ENCODE assay signal across 21 mouse cellular contexts in the genomic region with DNA sequence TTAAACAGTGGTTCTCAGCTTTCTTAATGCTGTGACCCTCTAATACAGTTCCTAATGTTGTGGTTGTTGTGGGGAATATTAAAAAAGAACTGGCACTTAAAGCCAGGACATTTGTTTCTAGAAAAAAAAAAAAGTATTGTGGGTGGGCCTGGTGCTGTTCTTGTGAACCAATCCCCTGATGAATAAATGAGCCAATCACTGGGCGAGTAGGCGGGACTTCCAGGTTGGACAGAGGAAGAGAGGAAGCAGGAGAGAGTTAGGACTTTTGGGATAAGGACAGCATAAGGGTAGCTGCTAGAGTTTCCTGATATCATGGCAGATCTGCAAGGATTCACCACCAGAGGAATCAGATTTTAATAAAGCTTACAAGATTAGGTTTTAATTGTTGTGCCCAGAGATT.
DNase-seq lines count a peak whose midpoint lies in the region; ATAC-seq and TF ChIP-seq lines count a peak whose summit lies in the region.
"Had no signal": no experiment of that assay in that cellular context is flagged by ENCODE, and none has a peak within 500 bp of the region (broad histone marks: within the 10 kb centered on the region; RNA-seq: fewer than 3 reads in every experiment).

No protein-coding gene starts in this region.

- peak overlapping the region; percentile 19; the same call in 1 of the 2 replicates for H3K4me2 ChIP-seq in liver, embryonic 11.5 days
- H3K4me2 ChIP-seq: forebrain, embryonic 15.5 days; heart, embryonic 13.5 days; limb, embryonic 15.5 days; midbrain, embryonic 12.5 days had no signal

- peak overlapping the region; percentile 64; the same call in 1 of the 2 replicates for H3K9ac ChIP-seq in ES-E14 (ENCODE audit: insufficient read depth, low read depth, low read length, poor library complexity, severe bottlenecking)
- H3K9ac ChIP-seq in liver, embryonic 11.5 days (ENCODE audit: low read depth, low read length) = no peak overlapping the region
- H3K9ac ChIP-seq: forebrain, embryonic 15.5 days; heart, embryonic 13.5 days; limb, embryonic 15.5 days; midbrain, embryonic 12.5 days had no signal

- H3K27me3 ChIP-seq in erythroblast, embryonic 14.5 days (ENCODE audit: control insufficient read depth) = no peaks in the 10 kb centered on the region
- no peaks in the 10 kb centered on the region for H3K27me3 ChIP-seq in liver, embryonic 11.5 days (replicated peaks; ENCODE audit: control insufficient read depth, insufficient read depth, low read length)
- no peaks in the 10 kb centered on the region for H3K27me3 ChIP-seq in heart, embryonic 10.5 days (ENCODE audit: insufficient read depth, poor library complexity, severe bottlenecking)
- peaks cover 70% of the 10 kb centered on the region for H3K27me3 ChIP-seq in forebrain, embryonic 10.5 days (ENCODE audit: poor library complexity, severe bottlenecking)
- H3K27me3 ChIP-seq: forebrain, embryonic 15.5 days; heart, embryonic 13.5 days; limb, embryonic 15.5 days had no signal

- 65% methylated on average over 2 of the region's 2 CpGs for WGBS in liver, embryonic 11.5 days
- WGBS in heart, embryonic 10.5 days = 64% methylated on average over 2 of the region's 2 CpGs
- WGBS in forebrain, embryonic 10.5 days = 82% methylated on average over 2 of the region's 2 CpGs

- ATAC-seq in erythroblast, adult 5-6 weeks (replicated peaks; ENCODE audit: low FRiP score, poor library complexity, severe bottlenecking) = no peak
- no peak for ATAC-seq in liver, embryonic 11.5 days (replicated peaks; ENCODE audit: low FRiP score)
- no peak for ATAC-seq in frontal cortex, adult (ENCODE audit: low TSS enrichment)
- ATAC-seq: forebrain, embryonic 15.5 days had no signal

- in situ Hi-C loops in ES-E14 (cut with MboI; ENCODE audit: low sequenced_read_pairs in 2 of 2, unreplicated experiment in 2 of 2) = no loop called here

- no peaks in the 10 kb centered on the region for H3K36me3 ChIP-seq in erythroblast, embryonic 14.5 days (ENCODE audit: control insufficient read depth)
- H3K36me3 ChIP-seq in ES-E14 (ENCODE audit: control insufficient read depth, insufficient read depth, low read length, poor library complexity, severe bottlenecking) = no peaks in the 10 kb centered on the region
- no peaks in the 10 kb centered on the region for H3K36me3 ChIP-seq in liver, embryonic 11.5 days (ENCODE audit: control insufficient read depth, insufficient read depth, low read length)
- H3K36me3 ChIP-seq in heart, embryonic 10.5 days = no peaks in the 10 kb centered on the region
- H3K36me3 ChIP-seq in forebrain, embryonic 10.5 days (replicated peaks) = no peaks in the 10 kb centered on the region
- H3K36me3 ChIP-seq: forebrain, embryonic 15.5 days; heart, embryonic 13.5 days; limb, embryonic 15.5 days; midbrain, embryonic 12.5 days had no signal

- peak overlapping the region; percentile 51 for H3K4me3 ChIP-seq in erythroblast, embryonic 14.5 days (replicated peaks)
- peak overlapping the region; percentile 53 to 75 for H3K4me3 ChIP-seq in ES-E14 (ENCODE audit: insufficient read depth in 1 of 2, low read depth in 1 of 2, low read length in 2 of 2, poor library complexity in 1 of 2, severe bottlenecking in 1 of 2)
- H3K4me3 ChIP-seq in liver, embryonic 11.5 days (ENCODE audit: low read depth, low read length) = 0 out of 2 replicates have a peak overlapping the region, but pooled peaks have one; percentile 6
- H3K4me3 ChIP-seq in heart, embryonic 10.5 days = no peak overlapping the region
- no peak overlapping the region for H3K4me3 ChIP-seq in forebrain, embryonic 10.5 days
- H3K4me3 ChIP-seq: forebrain, embryonic 15.5 days; heart, embryonic 13.5 days; limb, embryonic 15.5 days; midbrain, embryonic 12.5 days had no signal

- peaks cover 54% of the 10 kb centered on the region for H3K4me1 ChIP-seq in erythroblast, embryonic 14.5 days (ENCODE audit: control insufficient read depth)
- H3K4me1 ChIP-seq in ES-E14 (ENCODE audit: control insufficient read depth in 2 of 2, insufficient read depth in 2 of 2, low read length in 2 of 2, poor library complexity in 1 of 2) = no peaks in the 10 kb centered on the region
- H3K4me1 ChIP-seq in liver, embryonic 11.5 days (replicated peaks; ENCODE audit: control insufficient read depth, insufficient read depth, low read length) = peaks cover 4% of the 10 kb centered on the region; the same call in 1 of the 2 replicates
- peaks cover 42% of the 10 kb centered on the region for H3K4me1 ChIP-seq in heart, embryonic 10.5 days
- H3K4me1 ChIP-seq in forebrain, embryonic 10.5 days = peaks cover 46% of the 10 kb centered on the region

- H3K27ac ChIP-seq in ES-E14 (ENCODE audit: insufficient read depth, low read depth, low read length, poor library complexity, severe bottlenecking) = no peak overlapping the region
- H3K27ac ChIP-seq in liver, embryonic 11.5 days (ENCODE audit: low read depth, low read length) = no peak overlapping the region
- H3K27ac ChIP-seq in heart, embryonic 10.5 days = no peak overlapping the region
- H3K27ac ChIP-seq in forebrain, embryonic 10.5 days = no peak overlapping the region
- H3K27ac ChIP-seq: forebrain, embryonic 15.5 days; heart, embryonic 13.5 days; limb, embryonic 15.5 days; midbrain, embryonic 12.5 days had no signal

- DNase-seq in 3T3-L1 (ENCODE audit: low read depth, low spot score) = peak; percentile 86
- peak; percentile 35 for DNase-seq in ES-E14 (ENCODE audit: low read depth, low spot score)
- DNase-seq in liver, embryonic 11.5 days (ENCODE audit: low spot score) = no peak
- DNase-seq in heart, embryonic 10.5 days (ENCODE audit: low spot score) = no peak
- no peak for DNase-seq in forebrain, embryonic 10.5 days (ENCODE audit: extremely low spot score, low spot score)
- DNase-seq: adrenal gland, adult 2 months; cerebellum, adult 11 months; cerebellum, postnatal 25 days; heart, postnatal 36 days; kidney, adult 2 months; kidney, postnatal 25 days; lung, postnatal 4 days; spleen, adult 18-20 months; thymus, adult 2 months had no signal

- H3K9me3 ChIP-seq in erythroblast, embryonic 14.5 days (ENCODE audit: control insufficient read depth, low read length) = no peaks in the 10 kb centered on the region
- H3K9me3 ChIP-seq in ES-E14 (ENCODE audit: control insufficient read depth, insufficient read depth, low read depth, low read length) = no peaks in the 10 kb centered on the region
- no peaks in the 10 kb centered on the region for H3K9me3 ChIP-seq in liver, embryonic 11.5 days (ENCODE audit: control insufficient read depth, low read length)
- no peaks in the 10 kb centered on the region for H3K9me3 ChIP-seq in heart, embryonic 10.5 days
- H3K9me3 ChIP-seq in forebrain, embryonic 10.5 days = no peaks in the 10 kb centered on the region
- H3K9me3 ChIP-seq: forebrain, embryonic 15.5 days; heart, embryonic 13.5 days; limb, embryonic 15.5 days; midbrain, embryonic 12.5 days had no signal

TF ChIP-seq in ES-E14, 5 proteins besides CTCF, POLR2A, EP300 and RAD21:
- TF ChIP-seq ZC3H11A (IDR thresholded peaks at IDR 0.05; ENCODE audit: borderline replicate concordance, low read depth, low read length) (no peak), ZNF384 (IDR thresholded peaks at IDR 0.05; ENCODE audit: low read depth, low read length) (peak; percentile 93)

Comparison
In these comparisons a context has a peak if more than half of its experiments do, and no peak if none do; other contexts are left out.
1. H3K4me3 ChIP-seq: peak in erythroblast, embryonic 14.5 days (single experiment), ES-E14 (2 of 2) and liver, embryonic 11.5 days (single experiment); none in heart, embryonic 10.5 days (single experiment) and forebrain, embryonic 10.5 days (single experiment).
2. DNase-seq: peak in 3T3-L1 (single experiment) and ES-E14 (single experiment); none in liver, embryonic 11.5 days (single experiment), heart, embryonic 10.5 days (single experiment) and forebrain, embryonic 10.5 days (single experiment).